Mouse (Mus musculus) urinary bladder, postnatal 25 days (tissue): ENCODE data around the gene Fxr1.
"Not testable (repeated sequence)": the region's sequence is repeated elsewhere in the genome, so short reads cannot be mapped to it uniquely, and the experiment has no call there.

Experiments used
- DNase-seq: peaks from one replicate; pipeline ENCODE4 v3.0.0; 2022; ENCODE audit warnings: low spot score

The Fxr1 gene

DNA sequence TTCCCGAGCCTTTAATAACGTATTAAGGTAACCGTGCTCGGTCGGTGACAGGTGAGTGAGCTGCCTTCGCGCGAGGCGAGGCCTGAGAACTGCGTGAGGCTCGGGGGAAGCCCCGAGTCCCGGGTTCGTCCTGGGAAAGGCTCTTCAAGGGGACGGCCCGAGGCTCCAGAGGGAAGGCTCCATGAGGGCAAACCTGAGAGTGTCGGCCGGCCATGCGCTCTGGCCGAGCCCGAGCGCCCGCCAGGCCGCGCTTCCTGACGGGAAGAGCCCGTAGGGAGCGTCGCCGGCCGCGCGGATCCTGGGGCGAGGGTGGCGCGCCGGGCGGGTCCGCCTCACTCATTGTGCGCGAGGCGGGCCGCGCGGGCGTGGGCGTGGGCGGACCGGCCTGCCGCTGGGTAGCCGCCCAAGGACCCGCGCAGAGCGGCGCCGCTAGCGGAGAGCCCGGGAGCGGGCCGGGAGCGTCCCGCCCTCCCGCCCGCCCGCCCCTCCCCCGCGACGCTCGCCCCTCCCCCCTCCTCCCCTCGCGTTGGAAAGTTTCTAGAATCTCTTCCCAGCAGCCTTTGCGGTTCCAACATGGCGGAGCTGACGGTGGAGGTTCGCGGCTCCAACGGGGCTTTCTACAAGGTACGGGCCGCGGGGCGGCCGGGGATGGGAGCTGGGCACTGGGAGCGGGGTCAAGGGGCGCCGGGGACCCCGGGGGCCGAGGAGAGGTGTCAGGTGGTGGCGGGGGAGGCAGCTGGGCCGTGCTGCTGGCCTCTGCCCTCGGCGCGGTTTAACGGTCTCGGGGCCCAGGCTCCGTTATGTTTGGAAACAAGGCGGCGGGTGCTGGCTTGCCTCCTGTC, at the start of gene Fxr1:
Fxr1 (plus strand) TSS at position 404 of the 842 bp plus-strand sequence.
- peak; percentile 79 for DNase-seq

DNA sequence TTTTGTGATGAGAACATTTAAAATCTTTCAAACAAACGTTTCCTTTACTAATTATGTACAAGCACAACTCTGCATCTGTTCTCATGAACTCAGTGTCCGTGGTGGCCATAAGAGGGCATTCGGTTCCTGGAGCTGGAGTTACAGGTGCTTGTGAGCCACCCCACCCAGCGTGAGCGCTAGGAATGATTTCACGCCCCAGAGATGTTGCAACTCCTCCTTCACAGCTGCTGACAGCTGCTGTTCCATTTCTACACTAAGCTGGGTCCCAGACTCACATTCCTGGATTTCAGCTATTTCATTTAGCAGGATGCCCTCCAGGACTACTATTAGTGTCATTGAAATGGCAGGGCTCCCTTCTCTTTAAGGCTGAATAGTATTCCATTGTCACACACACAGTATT, 40.3 kb upstream of the Fxr1 start:
- no peak for DNase-seq

DNA sequence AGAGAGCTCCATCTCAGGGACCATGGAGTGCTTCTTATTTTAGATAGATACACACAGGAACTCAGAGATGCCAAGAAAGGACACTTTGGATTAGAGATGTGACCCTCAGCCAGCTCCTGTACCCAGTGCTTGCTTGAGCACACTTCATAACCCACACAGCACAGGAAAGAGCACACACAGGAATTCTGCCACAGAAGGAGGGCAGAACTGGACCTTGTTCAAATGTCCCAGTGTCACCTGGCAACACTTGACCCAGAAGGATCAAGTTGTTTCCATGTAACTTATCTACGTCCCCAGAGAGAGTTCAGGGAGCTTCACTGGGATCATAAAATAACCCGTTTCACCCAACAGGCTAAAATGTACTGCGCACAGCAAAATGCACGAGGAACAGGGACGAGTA, 37.0 kb upstream of the Fxr1 start:
- no peak for DNase-seq

DNA sequence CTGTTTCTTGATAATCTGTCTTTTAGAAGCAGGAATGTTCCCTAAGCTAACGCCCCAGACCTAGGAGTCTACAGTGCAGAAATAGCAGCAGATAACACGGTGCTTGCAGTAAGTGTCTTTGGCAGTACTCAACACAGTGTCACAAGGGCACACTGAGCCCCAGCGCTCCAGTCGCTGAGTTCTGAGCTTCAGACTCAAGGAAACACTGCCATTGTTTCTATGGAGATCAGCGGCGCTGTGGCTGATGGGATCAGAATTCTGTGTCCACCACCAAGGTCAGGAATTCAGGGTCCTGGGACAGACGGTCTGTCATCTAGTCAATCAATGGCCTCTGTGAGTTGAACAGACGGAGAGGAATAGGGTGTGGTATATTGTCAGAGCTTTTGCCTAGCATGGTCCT, 30.4 kb upstream of the Fxr1 start:
- no peak for DNase-seq

DNA sequence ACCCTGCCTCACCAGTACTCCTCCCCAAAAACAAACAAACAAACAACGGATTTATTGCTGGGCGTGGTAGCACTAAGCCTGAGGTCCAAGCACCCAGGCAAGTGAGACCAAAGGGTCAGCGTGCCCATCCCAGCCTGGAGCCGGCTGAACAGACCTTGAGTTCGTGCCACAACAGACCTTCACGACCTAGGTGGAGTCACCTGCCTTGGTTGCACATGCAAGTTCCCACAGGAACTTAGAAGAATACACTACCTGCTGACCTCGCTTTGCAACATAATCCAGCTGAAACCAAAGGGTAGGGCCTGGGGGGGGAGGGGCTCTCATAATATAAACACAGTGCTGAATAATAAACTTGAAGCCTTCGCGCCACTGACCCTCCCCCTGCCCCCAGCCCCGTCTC, 29.3 kb upstream of the Fxr1 start:
- DNase-seq = no peak

DNA sequence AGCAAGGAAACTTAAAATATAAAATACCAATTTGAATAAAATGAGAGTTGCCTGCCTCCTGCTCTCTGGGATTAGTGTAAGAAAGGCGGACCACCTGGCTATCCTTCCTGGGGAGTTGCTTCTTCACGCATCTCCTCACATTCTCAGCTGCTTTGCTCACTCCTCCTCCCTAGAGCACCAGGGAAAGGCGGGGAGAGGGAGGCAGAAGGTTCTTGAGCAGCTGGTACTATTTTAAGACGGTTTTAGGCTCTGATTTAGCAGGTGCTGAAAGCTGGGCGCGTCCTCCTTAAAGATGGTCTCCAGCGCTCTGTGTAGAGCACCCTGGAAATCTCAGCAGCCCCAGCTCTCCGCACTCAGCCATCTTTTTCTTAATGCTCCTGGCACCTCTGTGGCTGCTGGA, 28.8 kb upstream of the Fxr1 start:
- no peak for DNase-seq

DNA sequence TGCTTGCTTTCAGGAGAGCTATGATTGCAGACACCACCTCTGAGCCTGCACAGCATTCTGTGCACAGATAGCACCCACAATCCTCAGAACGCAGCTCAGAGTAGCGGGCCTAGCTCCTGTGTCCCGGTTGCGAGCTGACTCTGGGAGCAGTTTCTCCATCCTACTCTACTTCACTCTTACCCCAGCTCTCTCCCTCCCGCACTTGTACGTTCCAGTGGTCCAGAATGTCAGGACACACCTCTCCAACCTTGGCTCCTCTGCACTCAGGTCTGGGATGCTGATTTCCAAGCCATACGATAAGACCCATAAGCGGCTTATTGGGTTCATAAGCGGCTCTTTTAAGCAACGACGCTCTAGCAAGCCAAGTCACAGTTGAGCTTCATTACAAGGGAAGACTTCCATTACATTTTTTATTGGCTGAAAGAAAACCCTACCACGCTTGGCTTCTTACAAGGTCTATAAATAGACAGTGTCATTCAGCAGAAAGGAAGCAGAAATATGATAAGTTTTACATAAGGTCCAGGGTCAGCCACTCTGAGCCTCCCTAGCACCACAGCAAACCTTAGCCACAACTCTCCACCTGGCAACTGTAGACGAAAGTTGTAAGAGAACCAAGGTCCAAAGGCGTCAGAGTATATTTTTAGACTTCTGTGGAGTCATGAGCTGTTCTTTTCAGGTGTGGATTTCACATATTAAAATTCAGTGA, 26.2 kb upstream of the Fxr1 start:
- no peak for DNase-seq

DNA sequence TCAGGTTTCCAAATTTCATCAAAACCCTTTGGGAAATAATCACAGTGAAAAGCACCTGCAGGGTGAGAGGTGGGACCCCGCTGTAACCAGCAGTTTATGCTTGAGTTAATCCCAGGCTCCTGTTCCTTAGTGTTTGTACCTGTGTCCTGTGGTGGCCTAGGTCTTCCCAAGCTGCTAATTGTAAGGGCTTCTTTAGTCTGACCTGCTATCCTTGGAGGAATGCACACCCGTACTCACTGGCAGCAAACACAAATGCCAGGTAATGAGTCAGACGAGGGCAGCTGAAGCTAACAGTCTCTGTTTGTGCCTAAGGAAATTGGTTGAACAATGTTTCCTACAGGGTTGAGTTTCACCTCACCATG, 25.6 kb upstream of the Fxr1 start:
- DNase-seq = no peak

DNA sequence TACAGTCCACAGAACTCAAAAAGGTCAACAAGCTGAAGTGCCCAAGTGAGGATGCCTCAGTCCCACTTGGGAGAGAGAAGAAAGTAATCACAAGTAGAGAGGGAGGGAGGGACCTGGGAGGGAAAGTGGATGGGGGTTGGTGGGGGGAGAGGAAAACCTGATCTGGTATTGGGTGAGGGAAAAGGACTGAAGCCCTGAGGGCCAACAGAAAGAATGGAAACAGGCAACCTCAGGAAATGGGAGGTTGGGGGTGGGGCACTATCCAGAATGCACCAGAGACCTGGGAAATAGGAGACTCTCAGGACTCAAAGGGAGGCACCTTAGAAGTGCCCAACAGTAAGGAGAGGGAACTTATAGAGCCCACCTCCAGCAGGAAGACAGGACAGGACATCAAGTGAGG, 18.1 kb upstream of the Fxr1 start:
- DNase-seq = not testable (repeated sequence)

DNA sequence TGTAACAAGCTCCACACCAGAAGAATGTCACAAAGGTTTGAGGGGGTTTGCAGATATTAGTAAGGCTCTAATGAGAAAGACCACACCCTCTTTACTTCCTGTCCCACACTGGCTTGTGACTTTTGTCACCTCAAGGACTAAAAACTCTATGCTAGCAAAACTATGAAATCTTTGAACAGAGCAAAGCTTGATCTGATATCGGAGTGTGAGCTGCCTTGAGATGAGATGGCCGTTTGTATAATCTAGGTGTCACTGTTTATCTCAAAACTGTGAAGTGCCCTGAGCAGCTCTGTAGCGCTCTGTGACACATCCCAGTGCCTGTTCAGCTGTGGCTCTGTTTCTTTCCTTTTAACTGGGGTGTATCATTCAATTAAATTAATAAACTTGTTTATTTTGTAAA, 15.9 kb upstream of the Fxr1 start:
- no peak for DNase-seq

DNA sequence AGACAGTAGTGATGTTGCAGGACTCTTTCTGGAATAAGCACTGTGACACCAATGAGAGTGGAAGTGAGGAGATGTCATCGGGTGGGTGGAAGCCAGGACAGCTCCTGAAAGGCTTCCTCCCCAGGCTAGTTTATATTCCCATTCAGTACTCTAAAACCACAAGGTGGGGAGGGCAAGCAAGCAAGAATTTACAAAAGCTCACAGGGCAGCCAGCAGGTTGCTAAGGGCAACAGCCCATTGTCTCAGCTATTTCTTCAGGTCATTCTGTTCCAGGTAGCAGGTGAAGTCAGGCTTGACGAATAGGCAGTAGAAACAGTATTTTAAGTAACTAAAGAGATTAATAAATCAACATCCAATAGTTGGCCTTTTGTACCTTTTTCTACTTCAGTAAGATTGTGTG, 13.4 kb upstream of the Fxr1 start:
- no peak for DNase-seq

DNA sequence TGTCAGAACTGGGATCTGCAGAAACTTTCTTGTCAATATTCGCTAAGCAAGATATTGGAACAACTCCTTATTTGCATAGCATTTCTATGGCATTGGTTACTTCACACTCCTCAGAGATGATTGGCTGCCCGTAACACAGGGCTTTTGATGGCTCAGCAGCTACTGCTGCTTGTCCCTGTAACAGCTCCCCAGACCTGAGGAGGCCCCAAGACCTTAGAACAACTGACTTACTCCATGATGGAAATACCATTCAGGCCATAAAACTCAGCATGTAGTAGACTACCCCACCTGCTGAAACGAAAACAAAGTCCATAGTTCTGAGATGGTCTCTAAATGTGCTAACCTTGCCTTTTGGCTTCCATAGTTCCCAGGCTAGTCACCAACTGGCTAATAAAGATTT, 12.9 kb upstream of the Fxr1 start:
- DNase-seq = no peak

DNA sequence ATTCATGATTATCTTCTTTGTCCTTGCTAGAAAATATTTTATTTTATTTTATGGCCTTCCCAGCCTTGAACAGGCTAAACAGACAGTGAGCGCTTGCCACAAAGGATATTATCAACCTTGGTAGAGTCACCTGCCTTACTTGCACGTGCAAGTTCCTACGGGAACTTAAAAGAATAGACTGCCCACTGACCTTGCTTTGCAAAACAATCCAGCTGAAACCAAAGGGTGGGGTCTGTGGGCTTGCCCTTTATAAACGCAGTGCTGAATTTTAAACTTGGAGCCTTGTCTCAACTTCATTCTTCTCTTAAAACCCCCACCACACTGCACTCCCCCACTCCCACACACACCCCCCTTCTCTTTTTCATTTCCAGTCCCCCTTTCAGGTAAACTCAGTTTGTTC, 12.1 kb upstream of the Fxr1 start:
- no peak for DNase-seq

DNA sequence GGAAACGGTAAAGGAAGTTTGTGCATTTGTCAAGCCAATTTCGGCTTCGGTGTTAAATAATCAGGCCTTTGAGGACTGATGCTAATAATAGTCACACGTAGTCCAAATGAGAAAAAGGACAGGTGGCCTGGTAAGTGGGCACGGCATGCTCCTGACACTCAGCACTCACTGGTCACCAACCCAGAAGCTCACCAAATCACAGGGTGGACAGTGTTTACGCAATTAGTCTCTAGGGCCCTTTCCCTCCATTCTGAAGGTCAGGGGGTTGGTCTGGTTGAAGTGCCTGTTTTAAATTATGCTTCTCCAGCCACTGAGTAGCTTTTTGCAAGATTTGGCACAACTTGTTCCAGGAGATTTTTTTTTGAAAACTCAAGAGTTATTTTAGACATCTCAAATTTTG, 11.6 kb upstream of the Fxr1 start:
- no peak for DNase-seq

DNA sequence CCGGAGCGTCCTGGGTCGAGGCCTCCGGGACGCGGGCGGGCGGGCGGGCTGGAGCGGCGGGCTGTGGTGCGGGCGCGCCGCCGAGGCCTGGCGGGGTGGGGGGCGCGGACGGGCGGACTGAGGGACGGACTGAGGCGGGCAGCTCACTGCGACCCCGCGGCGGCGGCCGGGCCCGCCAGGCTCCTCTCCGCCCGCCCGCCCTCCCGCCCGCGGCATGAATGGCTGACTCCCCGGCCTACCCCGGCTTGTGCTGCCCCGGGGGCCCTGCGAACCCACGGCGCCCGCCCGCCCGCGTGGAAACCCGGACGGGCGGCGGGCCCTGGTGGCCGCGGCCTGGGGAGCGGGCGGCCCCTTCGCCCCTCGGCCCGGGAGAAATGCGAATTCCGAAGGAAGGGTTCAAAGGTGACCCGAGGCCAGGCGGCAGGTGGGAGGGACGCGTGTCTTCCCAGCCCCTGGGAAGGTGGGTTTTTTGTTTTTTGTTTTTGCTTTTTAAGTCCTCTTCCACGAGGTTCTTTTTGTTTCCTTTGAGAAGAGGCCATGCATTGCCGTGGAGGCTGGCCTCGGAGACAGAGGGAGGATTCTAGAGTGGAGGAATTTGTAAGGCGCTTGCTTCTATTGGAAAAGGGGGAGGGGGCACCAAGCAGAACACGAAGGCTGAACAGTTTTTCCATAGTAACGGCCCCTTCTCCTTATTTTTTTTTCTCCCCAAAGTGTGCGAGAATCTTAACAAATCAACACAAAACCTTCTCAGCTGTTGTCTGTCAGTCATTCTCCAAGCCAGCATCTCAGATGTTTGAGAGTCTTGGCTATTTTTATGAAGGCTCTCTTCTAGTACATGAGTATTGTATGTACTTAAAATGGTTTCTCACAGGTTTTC, 877 bp downstream of the Fxr1 start:
- DNase-seq = peak; percentile 3

DNA sequence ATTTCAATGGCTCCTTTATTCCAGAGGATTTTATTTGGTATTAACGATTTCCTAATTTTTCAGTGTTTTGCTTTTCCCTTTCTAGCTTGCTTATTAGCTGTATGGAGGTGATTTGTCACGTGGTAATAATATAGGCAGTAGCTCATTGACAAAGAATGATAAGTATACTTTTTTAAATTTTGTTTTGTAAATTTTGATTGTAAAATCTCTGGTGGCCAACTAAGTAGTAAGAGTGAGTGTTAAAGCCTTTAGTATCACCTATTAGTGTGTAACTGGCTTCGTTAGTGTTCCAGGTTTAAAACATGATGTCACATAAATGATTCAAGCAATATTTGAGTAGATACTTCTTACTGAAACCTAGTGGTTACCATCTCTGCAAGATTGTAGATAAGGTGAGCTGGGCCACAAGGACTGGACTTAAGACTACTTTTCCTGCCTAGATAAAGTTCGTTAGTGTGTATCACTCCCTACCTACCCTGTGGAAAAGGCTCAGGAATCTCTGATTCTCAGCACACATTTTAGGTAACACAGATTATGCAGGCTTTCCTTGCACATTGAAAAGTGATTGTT, 1.6 kb downstream of the Fxr1 start:
- DNase-seq = no peak

DNA sequence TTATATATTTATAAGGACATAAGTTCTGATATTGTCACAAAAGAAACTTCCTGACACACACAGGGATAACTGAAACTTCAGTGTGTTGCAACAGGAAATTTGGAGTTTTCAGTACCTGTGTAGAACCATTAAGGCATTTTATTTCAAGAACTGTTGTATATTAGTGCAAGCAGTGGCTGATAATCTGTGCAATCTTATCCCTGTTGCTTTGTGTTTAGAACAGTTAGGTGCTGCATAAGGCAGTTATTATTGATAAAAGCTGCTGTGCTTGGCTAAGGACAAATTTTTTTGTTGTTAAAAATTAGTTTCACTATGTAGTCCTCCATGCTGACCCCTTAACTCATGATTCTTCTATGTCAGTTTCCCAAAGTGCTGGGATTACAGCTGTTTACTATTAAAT, 9.2 kb downstream of the Fxr1 start:
- DNase-seq = no peak

DNA sequence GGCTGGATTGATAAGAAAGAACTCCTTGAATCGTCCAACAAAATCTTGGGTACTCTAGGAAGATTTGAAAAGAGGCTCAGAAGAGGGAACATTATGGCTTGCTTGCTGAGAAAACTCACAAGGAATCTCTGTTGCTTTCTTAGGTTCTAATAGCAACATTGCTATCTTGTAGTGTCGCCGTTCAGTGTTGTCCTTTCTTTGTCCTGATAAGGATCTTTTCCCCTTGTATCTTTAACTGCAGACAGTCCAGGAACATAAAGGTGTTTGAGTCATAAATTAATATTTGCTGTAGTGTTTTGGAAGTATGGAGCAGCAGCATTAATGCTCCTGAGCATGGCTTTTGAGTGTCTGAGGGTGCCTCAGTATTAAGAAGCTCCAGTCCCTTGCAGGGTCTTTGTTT, 10.9 kb downstream of the Fxr1 start:
- no peak for DNase-seq

DNA sequence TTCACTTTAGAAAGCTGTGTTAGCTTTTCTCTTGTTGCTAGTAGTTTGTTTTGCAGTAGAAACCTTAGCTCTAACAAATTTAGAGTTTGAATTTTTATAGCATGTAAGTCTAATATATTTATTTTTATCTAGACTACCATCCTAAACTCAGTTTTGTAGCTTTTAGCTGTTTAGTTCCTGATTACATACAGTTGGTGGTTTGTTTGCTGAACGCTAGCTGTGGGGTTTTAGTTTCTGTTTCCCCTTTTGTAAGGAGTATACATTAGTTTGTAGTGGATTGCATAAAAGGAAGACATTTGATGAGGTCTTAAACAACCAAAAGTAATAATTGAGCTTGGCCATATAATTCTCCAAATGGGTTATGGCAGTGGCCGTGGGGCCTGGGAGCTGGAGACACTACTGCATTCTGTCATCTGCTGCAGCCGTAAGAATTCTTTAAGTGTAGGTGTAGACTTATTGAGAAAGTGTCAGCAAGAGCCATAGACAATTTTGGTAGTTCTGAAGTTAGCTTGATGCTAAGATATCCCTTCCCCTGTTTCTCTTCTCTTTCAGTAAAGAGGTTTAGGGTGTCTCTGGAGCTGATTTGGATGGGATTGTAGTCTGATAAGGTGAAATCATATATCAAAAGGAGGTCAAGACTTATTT, 14.1 kb downstream of the Fxr1 start:
- DNase-seq = no peak

DNA sequence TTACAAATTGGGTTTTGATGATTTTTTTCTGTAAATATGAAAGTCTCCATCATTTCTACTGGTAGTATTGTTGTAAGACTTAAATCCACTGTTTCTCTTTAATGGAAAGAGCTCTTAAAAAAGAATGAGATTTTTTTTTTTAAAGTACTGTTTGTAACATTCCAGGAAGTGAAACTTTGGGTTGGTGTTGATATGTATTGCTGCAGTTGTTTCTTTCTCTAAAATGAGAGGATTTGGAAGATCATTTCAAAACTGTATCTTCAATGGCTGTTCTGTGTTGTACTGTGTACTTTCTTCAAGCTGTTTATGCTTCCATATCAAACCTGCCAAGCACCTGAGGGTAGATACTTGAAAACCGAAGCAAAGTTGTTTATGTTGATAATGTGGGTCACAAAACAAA, 15.1 kb downstream of the Fxr1 start:
- DNase-seq = no peak

DNA sequence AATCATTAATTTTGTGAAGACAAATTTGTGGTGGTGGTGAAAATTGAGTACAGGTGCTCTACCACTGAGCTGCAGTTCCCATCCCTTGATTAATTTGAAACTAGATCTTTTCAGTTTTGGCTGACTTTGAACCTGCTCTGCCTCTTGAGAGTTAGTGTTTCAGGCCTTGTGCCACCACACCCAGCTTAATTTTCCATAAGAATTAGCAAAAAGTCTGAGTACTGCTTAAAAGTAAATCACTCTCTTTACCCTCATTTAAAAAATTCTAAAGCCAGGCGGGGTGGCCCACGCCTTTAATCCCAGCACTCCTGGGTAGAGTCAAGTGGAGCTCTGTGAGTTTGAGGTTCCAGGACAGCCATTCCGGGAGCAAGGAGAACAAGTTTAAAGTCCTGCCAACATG, 16.0 kb downstream of the Fxr1 start:
- no peak for DNase-seq

DNA sequence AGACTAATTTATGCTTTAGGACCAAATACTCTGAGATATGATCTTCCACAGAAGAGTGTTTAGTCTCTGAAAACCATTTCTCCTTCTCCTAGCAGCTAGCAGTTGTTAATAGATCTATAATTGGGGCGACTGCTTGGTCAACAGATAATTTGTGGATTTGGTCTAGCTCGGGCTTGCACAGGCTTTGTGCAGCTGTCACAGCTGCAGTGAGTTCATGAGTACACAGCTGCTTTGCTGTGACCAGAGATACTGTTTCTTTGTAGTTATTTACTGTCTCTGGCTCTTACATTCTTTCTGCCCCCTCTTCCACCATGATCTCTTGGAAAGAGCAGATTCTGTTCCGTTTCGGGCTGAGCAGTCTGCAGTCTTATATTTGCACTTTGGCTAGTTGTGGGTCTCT, 22.2 kb downstream of the Fxr1 start:
- DNase-seq = no peak
